Mouse (Mus musculus) E14TG2a.4 (cell line): ENCODE results near the gene Atp9a.

Source experiments
- CTCF ChIP-seq: conservative IDR thresholded peaks from 2 replicates; pipeline ENCODE4 v1.5.1; 2014; ENCODE audit warnings: low read length
- NANOG ChIP-seq: IDR thresholded peaks from 2 replicates; pipeline ENCODE4 v1.6.1; 2014; ENCODE audit warnings: borderline replicate concordance, low read length, mixed read lengths
- POU5F1 ChIP-seq: IDR thresholded peaks from 2 replicates; pipeline ENCODE4 v1.6.1; 2014; ENCODE audit warnings: low read length, borderline replicate concordance

DNA sequence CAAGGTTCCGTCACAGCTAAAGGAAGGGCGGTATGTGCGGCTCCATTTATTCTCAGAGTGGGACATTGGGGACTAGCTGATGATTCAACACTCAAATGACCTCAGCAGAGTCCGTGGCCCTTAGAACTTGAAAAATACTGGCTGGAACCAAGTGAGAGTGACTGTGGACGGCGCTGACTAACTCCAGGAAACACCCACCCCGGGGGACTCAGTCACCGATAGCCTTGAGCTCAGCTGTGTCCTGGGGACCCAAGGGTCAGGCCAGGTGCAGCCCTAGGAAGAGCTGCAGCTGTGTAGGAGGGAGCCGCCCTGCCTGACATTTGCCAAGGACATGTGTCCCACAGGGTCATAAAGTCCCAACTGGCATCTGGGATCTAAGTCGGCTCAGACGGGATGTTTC is 83.7 kb downstream of the Atp9a start:
- no peak for TF ChIP-seq CTCF
- TF ChIP-seq NANOG = no peak
- no peak for TF ChIP-seq POU5F1
